Mouse (Mus musculus) olfactory bulb, adult 2 months (tissue): ENCODE measurements around the gene Galnt17.

Source experiments
- CTCF ChIP-seq: fragments of 200-500 bp; IDR thresholded peaks from 2 replicates; pipeline ENCODE4 v1.5.1; 2012; ENCODE audit warnings: low read depth, mild to moderate bottlenecking, low read length, moderate library complexity; ENCODE audit not compliant: insufficient read depth
- POLR2A ChIP-seq: fragments of 200-500 bp; IDR thresholded peaks from 2 replicates; pipeline ENCODE4 v1.6.1; 2012; ENCODE audit warnings: mild to moderate bottlenecking, low read depth, low read length, moderate library complexity; ENCODE audit not compliant: insufficient read depth

DNA sequence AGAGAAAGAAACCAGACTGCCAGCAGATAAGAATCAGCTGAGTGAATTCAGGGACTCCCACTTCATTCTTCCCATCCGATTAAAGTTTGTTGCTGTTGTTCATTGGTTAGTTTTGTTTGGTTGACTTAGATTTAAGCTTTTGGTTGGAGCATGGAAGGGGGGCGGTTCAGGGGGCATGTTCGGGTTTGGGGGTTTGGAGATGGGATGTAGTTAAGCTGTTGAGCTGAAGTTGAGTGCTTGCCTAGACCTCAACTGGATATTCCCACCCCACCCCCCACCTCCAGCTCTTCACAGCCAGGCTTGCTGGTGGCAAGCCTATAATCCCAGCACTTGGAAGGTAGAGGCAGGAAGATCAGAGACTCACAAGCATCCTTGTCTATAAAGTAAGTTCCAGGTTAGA, at the start of gene Galnt17:
- TF ChIP-seq POLR2A, result no peak
- no peak for TF ChIP-seq CTCF
